Mouse (Mus musculus) fibroblast of lung, adult 2 months (primary cell): ENCODE results near the gene L1td1.

Source experiments
- DNase-seq: peaks from one replicate; pipeline ENCODE4 v3.0.0-alpha.2; 2011; ENCODE audit warnings: low read depth

Gene L1td1

GRCm38 (mm10) chr4:98739753-98740152 lies 13.2 kb downstream of the L1td1 start:
- DNase-seq: peak; percentile 27

- DNase-seq: no peak
Observed at GRCm38 (mm10) chr4:98743209-98743905, 16.8 kb downstream of the L1td1 start.

GRCm38 (mm10) chr4:98743906-98744210 lies 17.3 kb downstream of the L1td1 start:
- no peak for DNase-seq

GRCm38 (mm10) chr4:98754456-98754855 lies 27.9 kb downstream of the L1td1 start:
- DNase-seq: no peak

GRCm38 (mm10) chr4:98756141-98756540 lies 29.6 kb downstream of the L1td1 start:
- DNase-seq: no peak

GRCm38 (mm10) chr4:98758012-98758821 lies 31.7 kb downstream of the L1td1 start:
- no peak for DNase-seq

- DNase-seq: no peak
Observed at GRCm38 (mm10) chr4:98758872-98759518, 32.5 kb downstream of the L1td1 start.

GRCm38 (mm10) chr4:98767134-98768133 lies 40.9 kb downstream of the L1td1 start:
- DNase-seq: no peak

GRCm38 (mm10) chr4:98773785-98774184 lies 47.3 kb downstream of the L1td1 start:
- no peak for DNase-seq

GRCm38 (mm10) chr4:98776721-98777427 lies 50.3 kb downstream of the L1td1 start:
- no peak for DNase-seq

- DNase-seq: no peak
Observed at GRCm38 (mm10) chr4:98777464-98777863, 50.9 kb downstream of the L1td1 start.

- no peak for DNase-seq
Observed at GRCm38 (mm10) chr4:98778219-98778618, 51.7 kb downstream of the L1td1 start.

- no peak for DNase-seq
Observed at GRCm38 (mm10) chr4:98785851-98786250, 59.3 kb downstream of the L1td1 start.

GRCm38 (mm10) chr4:98786281-98786680 lies 59.7 kb downstream of the L1td1 start:
- no peak for DNase-seq
